Mouse (Mus musculus) erythroblast, embryonic 14.5 days (primary cell): Measurements from ENCODE around the gene Sipa1l3. TPM values are rescaled to one million over a fixed set of nuclear protein-coding genes. Genes with fewer than 3 reads are reported as not detected.
A peak's percentile ranks its signal among the peaks of the same experiment; 100 is the strongest.

Source experiments
- H3K27me3 ChIP-seq: 2 replicates; pipeline ENCODE4 v1.6.1; 2012; ENCODE audit warnings: inconsistent platforms; ENCODE audit not compliant: control insufficient read depth
- H3K36me3 ChIP-seq: 2 replicates; pipeline ENCODE4 v1.6.1; 2012; ENCODE audit warnings: mild to moderate bottlenecking, inconsistent platforms; ENCODE audit not compliant: control insufficient read depth
- H3K4me1 ChIP-seq: 2 replicates; pipeline ENCODE4 v1.6.1; 2012; ENCODE audit warnings: inconsistent platforms; ENCODE audit not compliant: control insufficient read depth
- H3K4me3 ChIP-seq: replicated peaks from 2 replicates; pipeline ENCODE3; 2012; ENCODE audit warnings: moderate library complexity, mild to moderate bottlenecking, inconsistent platforms
- H3K9me3 ChIP-seq: 2 replicates; pipeline ENCODE4 v1.6.1; 2012; ENCODE audit warnings: low read length, inconsistent platforms, mixed read lengths; ENCODE audit not compliant: control insufficient read depth
- GATA1 ChIP-seq: IDR thresholded peaks from 2 replicates; pipeline ENCODE4 v1.6.1; 2012; ENCODE audit warnings: low read length, inconsistent platforms, mixed read lengths
- TAL1 ChIP-seq: IDR thresholded peaks from 3 replicates; pipeline ENCODE4 v1.6.1; 2012; ENCODE audit warnings: low read length, inconsistent platforms, mixed read lengths
- polyA plus RNA-seq: library from polyadenylated mRNA; stranded (reverse); fragments of >175 nt; gene quantifications from 2 replicates; pipeline ENCODE4 v1.2.3, GENCODE M21; 2012

The Sipa1l3 gene
- polyA plus RNA-seq, 1 experiment = 2.0 TPM

- Histone ChIP-seq H3K4me3 (no peak overlapping the region), H3K27me3 (peaks cover 78% of the 10 kb centered on the region), H3K36me3 (no peaks in the 10 kb centered on the region), H3K4me1 (peaks cover 61% of the 10 kb centered on the region), H3K9me3 (peaks cover 11% of the 10 kb centered on the region; the same call in 1 of the 2 replicates)
- TF ChIP-seq GATA1 (no peak), TAL1 (no peak)
Observed at GRCm38 (mm10) chr7:29306619-29307018, 211.8 kb downstream of the Sipa1l3 start.

- peaks cover 11% of the 10 kb centered on the region; the same call in 1 of the 2 replicates for H3K9me3 ChIP-seq
- H3K27me3 ChIP-seq = peaks cover 76% of the 10 kb centered on the region
- peaks cover 58% of the 10 kb centered on the region for H3K4me1 ChIP-seq
- H3K36me3 ChIP-seq = no peaks in the 10 kb centered on the region
- H3K4me3 ChIP-seq = no peak overlapping the region
- TF ChIP-seq GATA1 (no peak), TAL1 (no peak)
Observed at GRCm38 (mm10) chr7:29306108-29306507, 212.3 kb downstream of the Sipa1l3 start.

- peaks cover 11% of the 10 kb centered on the region; the same call in 1 of the 2 replicates for H3K9me3 ChIP-seq
- peaks cover 76% of the 10 kb centered on the region for H3K27me3 ChIP-seq
- peaks cover 53% of the 10 kb centered on the region for H3K4me1 ChIP-seq
- H3K36me3 ChIP-seq = no peaks in the 10 kb centered on the region
- no peak for TF ChIP-seq GATA1
- no peak overlapping the region for H3K4me3 ChIP-seq
Observed at GRCm38 (mm10) chr7:29305263-29305988, 213.0 kb downstream of the Sipa1l3 start.

- no peak for TF ChIP-seq GATA1
- no peak for TF ChIP-seq TAL1
- Histone ChIP-seq H3K9me3 (peaks cover 11% of the 10 kb centered on the region; the same call in 1 of the 2 replicates), H3K36me3 (no peaks in the 10 kb centered on the region), H3K4me3 (peak overlapping the region; percentile 53), H3K27me3 (peaks cover 75% of the 10 kb centered on the region), H3K4me1 (peaks cover 49% of the 10 kb centered on the region)
Observed at GRCm38 (mm10) chr7:29304463-29305262, 213.8 kb downstream of the Sipa1l3 start.

GRCm38 (mm10) chr7:29303738-29304462 is 214.5 kb downstream of the Sipa1l3 start, which contains the start of gene Dpf1:
Gene Dpf1, plus strand, starts transcription at chr7:29303951.
- peak within 1 kb of the TSS; percentile 53 for H3K4me3 ChIP-seq
- H3K27me3 ChIP-seq = peaks cover 73% of the 10 kb centered on the region
- H3K4me1 ChIP-seq = peaks cover 41% of the 10 kb centered on the region
- TF ChIP-seq GATA1 = no peak
- no peaks in the 10 kb centered on the region for H3K36me3 ChIP-seq
- H3K9me3 ChIP-seq = peaks cover 11% of the 10 kb centered on the region; the same call in 1 of the 2 replicates

GRCm38 (mm10) chr7:29302641-29303040 is 215.8 kb downstream of the Sipa1l3 start:
- Histone ChIP-seq H3K27me3 (peaks cover 64% of the 10 kb centered on the region), H3K4me1 (peaks cover 29% of the 10 kb centered on the region), H3K36me3 (no peaks in the 10 kb centered on the region), H3K4me3 (no peak overlapping the region), H3K9me3 (peaks cover 11% of the 10 kb centered on the region; the same call in 1 of the 2 replicates)
- TF ChIP-seq GATA1 = no peak
- TF ChIP-seq TAL1 = no peak

GRCm38 (mm10) chr7:29301127-29301566 is 217.3 kb downstream of the Sipa1l3 start:
- Histone ChIP-seq H3K36me3 (no peaks in the 10 kb centered on the region), H3K4me3 (no peak overlapping the region), H3K27me3 (peaks cover 56% of the 10 kb centered on the region), H3K9me3 (peaks cover 11% of the 10 kb centered on the region; the same call in 1 of the 2 replicates), H3K4me1 (peaks cover 19% of the 10 kb centered on the region)
- TF ChIP-seq GATA1 (no peak), TAL1 (no peak)

GRCm38 (mm10) chr7:29296998-29297397 is 221.4 kb downstream of the Sipa1l3 start:
- Histone ChIP-seq H3K9me3 (no peaks in the 10 kb centered on the region), H3K27me3 (peaks cover 15% of the 10 kb centered on the region), H3K36me3 (no peaks in the 10 kb centered on the region), H3K4me1 (peaks cover 2% of the 10 kb centered on the region), H3K4me3 (no peak overlapping the region)
- no peak for TF ChIP-seq TAL1
- TF ChIP-seq GATA1 = no peak
